Mouse (Mus musculus) hindbrain, embryonic 10.5 days (tissue): ENCODE results near the gene Nudcd2. TPM values are rescaled to one million over a fixed set of nuclear protein-coding genes. Genes with fewer than 3 reads are reported as not detected.
"Not testable (repeated sequence)": the region's sequence is repeated elsewhere in the genome, so short reads cannot be mapped to it uniquely, and the experiment has no call there.

Experiments used
- DNase-seq: peaks from one replicate; pipeline ENCODE4 v3.0.0-alpha.2; 2017; ENCODE audit warnings: low spot score
- H3K27ac ChIP-seq: fragments of 300-500 bp; sonication (generic); 2 replicates; pipeline ENCODE4 v1.5.1; 2016; ENCODE audit warnings: mild to moderate bottlenecking, moderate library complexity
- H3K27me3 ChIP-seq: fragments of 300-500 bp; sonication (generic); 2 replicates; pipeline ENCODE4 v1.6.1; 2016; ENCODE audit warnings: mild to moderate bottlenecking; ENCODE audit not compliant: poor library complexity, insufficient read depth, severe bottlenecking
- H3K36me3 ChIP-seq: fragments of 300-500 bp; sonication (generic); 2 replicates; pipeline ENCODE4 v1.6.1; 2016; ENCODE audit warnings: mild to moderate bottlenecking, moderate library complexity
- H3K4me1 ChIP-seq: fragments of 300-500 bp; sonication (generic); replicated peaks from 2 replicates; pipeline ENCODE4 v1.6.1; 2016; ENCODE audit warnings: mild to moderate bottlenecking
- H3K4me3 ChIP-seq: fragments of 300-500 bp; sonication (generic); 2 replicates; pipeline ENCODE4 v1.5.1; 2016; ENCODE audit warnings: mild to moderate bottlenecking, moderate library complexity
- H3K9me3 ChIP-seq: fragments of 300-500 bp; sonication (generic); 2 replicates; pipeline ENCODE4 v1.6.1; 2016; ENCODE audit warnings: mild to moderate bottlenecking, moderate library complexity
- WGBS: fragments of 180-500 bp; shearing (Covaris S2); methylation state at CpG from one replicate; pipeline ENCODE4 v1.1.7; 2016; 5-methylcytosine and 5-hydroxymethylcytosine counted together
- polyA plus RNA-seq: library from polyadenylated mRNA; unstranded; fragments of >200 nt; fragmentation: Nextera tagmentation; extraction: Ambion mirVana; gene quantifications from 2 replicates; pipeline ENCODE4 v1.2.1, GENCODE M21; 2016

The Nudcd2 gene
- 162 and 193 TPM in 2 replicates for polyA plus RNA-seq

GRCm38 (mm10) chr11:40733339-40734174 is at the start of gene Nudcd2, which contains the start of gene Hmmr:
Gene Nudcd2, plus strand, starts transcription at chr11:40733667.
Gene Hmmr, minus strand, starts transcription at chr11:40733422.
- WGBS, result under 1% methylated on average over 52 of the region's 52 CpGs
- peaks cover 48% of the 10 kb centered on the region for H3K36me3 ChIP-seq
- peak within 1 kb of the TSS; percentile 97 for H3K27ac ChIP-seq
- peaks cover 33% of the 10 kb centered on the region for H3K4me1 ChIP-seq
- no peaks in the 10 kb centered on the region for H3K9me3 ChIP-seq
- peak within 1 kb of the TSS; percentile 94 for H3K4me3 ChIP-seq
- peak; percentile 95 for DNase-seq
- H3K27me3 ChIP-seq, result no peaks in the 10 kb centered on the region

DNA sequence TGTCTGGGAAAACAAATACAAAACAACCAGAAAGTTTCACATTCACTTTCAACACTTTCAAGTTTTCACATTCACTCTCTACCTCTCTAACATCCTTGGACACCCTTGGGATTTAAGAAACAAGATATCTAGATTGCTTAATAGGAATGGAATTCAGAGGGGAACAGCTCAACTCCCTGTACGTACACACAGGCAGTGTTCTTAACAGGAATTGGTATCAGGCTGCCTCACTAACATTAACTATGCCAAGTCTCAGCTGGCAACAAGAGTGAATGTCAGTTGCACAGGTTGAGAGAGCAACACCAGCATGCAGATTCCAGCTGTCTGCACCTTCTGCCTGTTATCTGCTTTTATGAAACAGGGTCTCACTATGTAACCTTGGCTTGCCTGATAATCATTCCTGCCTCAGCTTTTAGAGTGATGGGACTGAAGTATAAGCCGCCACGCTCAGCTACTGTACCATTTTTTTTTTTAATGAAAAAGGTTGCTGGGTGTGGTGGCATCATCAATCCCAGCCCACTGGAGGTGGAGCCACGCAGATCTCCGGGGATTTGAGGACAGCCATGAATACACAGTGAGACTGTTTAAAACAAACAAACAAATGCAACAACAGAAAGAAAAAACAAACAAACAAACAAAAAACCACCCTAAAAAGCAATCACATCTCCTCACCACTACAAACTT is 42.9 kb upstream of the Nudcd2 start:
- no peak for DNase-seq
- H3K27me3 ChIP-seq, result no peaks in the 10 kb centered on the region

DNA sequence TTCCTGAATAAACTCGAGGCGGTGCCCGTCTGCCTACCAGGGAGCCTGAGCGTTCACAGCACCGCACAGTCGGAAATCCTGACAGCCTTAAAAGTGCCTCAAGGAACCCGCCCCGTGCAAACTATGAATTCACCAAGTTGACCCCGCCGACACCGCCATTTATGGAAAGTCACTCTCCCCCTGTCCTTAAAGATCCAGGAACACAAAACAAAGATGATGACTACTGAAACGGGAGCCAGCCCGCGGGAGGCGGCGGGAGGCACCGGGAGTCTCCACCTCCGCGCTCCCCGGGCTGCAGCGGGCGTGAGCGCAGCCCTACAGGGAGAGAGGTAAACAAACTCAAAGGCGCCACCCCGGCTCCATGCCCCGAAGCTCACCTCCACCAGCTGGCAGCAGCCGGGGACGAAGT is 41.4 kb upstream of the Nudcd2 start:
- Histone ChIP-seq H3K27ac (peak overlapping the region; percentile 98), H3K36me3 (peaks cover 13% of the 10 kb centered on the region), H3K27me3 (no peaks in the 10 kb centered on the region), H3K4me3 (peak overlapping the region; percentile 79), H3K4me1 (peaks cover 27% of the 10 kb centered on the region), H3K9me3 (no peaks in the 10 kb centered on the region)
- DNase-seq, result no peak
- WGBS, result under 1% methylated on average over 28 of the region's 28 CpGs

More for the DNA sequence above, 42.9 kb upstream of the Nudcd2 start:
- Histone ChIP-seq H3K36me3 (peaks cover 28% of the 10 kb centered on the region), H3K9me3 (no peaks in the 10 kb centered on the region), H3K27ac (no peak overlapping the region), H3K4me3 (no peak overlapping the region; the same call in 1 of the 2 replicates), H3K4me1 (peaks cover 27% of the 10 kb centered on the region)
- 87% methylated on average over 5 of the region's 5 CpGs for WGBS

- WGBS, result under 1% methylated on average over 36 of the region's 36 CpGs
- peaks cover 6% of the 10 kb centered on the region; the same call in 1 of the 2 replicates for H3K36me3 ChIP-seq
- DNase-seq, result peak; percentile 94
- peak overlapping the region; percentile 79 for H3K4me3 ChIP-seq
- no peaks in the 10 kb centered on the region for H3K27me3 ChIP-seq
- H3K27ac ChIP-seq, result peak overlapping the region; percentile 98
- H3K9me3 ChIP-seq, result no peaks in the 10 kb centered on the region
- H3K4me1 ChIP-seq, result peaks cover 27% of the 10 kb centered on the region
These were observed 40.7 kb upstream of the Nudcd2 start for GRCm38 (mm10) chr11:40692511-40693365.

DNA sequence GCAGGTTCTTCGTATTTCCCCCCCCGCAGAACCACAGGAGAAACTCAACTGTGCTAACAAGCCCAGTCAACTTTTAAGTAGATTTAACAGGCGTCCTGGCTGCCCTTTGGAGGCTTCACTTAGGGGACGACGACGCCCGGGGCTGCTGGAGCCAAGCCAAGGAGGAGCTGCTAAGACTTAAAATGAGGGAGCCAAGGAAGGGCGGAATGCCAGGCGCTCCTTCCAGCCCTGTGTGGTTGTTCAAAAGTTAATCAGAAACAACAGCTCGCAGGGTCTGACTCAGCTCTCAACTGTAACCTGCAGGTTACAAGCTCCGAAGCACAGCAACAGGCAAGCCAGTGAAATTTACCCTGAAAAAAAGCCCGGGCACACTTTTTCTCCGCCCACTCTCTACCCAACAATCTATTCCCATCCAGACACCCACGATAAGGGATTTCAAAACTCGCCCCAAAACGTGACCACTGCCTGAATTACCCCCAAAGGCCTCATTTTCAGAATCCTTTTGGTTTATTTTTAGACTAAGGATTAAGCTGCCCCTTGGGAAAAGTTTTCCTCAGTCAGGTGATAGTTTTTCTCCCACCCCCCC is 40.0 kb upstream of the Nudcd2 start:
- WGBS, result 1% methylated on average over 16 of the region's 16 CpGs
- no peaks in the 10 kb centered on the region for H3K36me3 ChIP-seq
- peaks cover 27% of the 10 kb centered on the region for H3K4me1 ChIP-seq
- no peaks in the 10 kb centered on the region for H3K27me3 ChIP-seq
- peak; percentile 56 for DNase-seq
- peak overlapping the region; percentile 98 for H3K27ac ChIP-seq
- peak overlapping the region; percentile 79 for H3K4me3 ChIP-seq
- no peaks in the 10 kb centered on the region for H3K9me3 ChIP-seq

DNA sequence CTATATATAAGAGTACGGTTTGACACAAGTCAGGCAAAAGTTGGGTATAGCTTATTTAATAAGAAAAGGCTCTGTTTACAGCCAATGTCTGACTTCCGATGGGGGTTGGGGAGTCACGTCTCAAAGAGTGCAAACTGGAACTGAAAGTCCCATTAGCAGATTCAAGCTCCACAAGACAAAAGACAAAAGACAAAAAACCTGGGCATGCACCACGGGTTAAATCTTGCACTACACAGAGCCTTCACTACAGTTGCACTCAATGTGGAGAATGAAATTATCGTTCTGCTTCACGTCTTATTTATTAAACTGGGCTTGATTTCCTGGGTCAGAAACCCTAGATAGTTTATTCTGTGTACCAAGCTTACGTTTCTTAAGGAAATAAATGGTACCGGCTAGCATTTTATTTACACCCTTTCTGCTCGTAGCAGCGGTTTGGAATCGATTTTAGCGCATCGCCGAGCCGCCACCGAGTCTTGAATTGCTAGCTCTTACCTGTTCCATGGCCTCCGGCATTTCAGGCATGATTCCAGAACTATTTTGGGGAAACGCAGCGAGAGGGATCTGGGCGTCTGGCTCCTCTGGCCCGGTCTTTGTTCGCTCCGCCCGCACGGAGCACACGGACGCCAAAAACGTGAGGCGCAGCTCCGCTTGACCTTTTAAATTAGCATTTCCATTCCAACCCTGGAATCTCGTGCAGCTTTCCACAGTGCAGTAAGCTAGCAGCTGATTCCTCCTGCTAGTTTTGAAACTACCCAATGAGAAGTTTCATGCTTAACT is 39.0 kb upstream of the Nudcd2 start:
- Histone ChIP-seq H3K4me1 (peaks cover 27% of the 10 kb centered on the region), H3K27me3 (no peaks in the 10 kb centered on the region), H3K36me3 (peaks cover 2% of the 10 kb centered on the region), H3K27ac (peak overlapping the region; percentile 98), H3K9me3 (no peaks in the 10 kb centered on the region), H3K4me3 (peak overlapping the region; percentile 79)
- WGBS, result under 1% methylated on average over 31 of the region's 31 CpGs
- peak; percentile 75 for DNase-seq

GRCm38 (mm10) chr11:40695103-40695502 is 38.4 kb upstream of the Nudcd2 start, which contains the start of gene Mat2b:
Gene Mat2b, minus strand, starts transcription at chr11:40695203.
- peaks cover 27% of the 10 kb centered on the region for H3K4me1 ChIP-seq
- DNase-seq, result no peak
- H3K36me3 ChIP-seq, result peaks cover 8% of the 10 kb centered on the region
- H3K4me3 ChIP-seq, result peak within 1 kb of the TSS; percentile 79
- H3K27me3 ChIP-seq, result no peaks in the 10 kb centered on the region
- H3K27ac ChIP-seq, result peak within 1 kb of the TSS; percentile 98
- 0 out of 2 replicates have a peak, but pooled peaks cover 4% of the 10 kb centered on the region for H3K9me3 ChIP-seq
- WGBS, result 90% methylated on average over 9 of the region's 9 CpGs

DNA sequence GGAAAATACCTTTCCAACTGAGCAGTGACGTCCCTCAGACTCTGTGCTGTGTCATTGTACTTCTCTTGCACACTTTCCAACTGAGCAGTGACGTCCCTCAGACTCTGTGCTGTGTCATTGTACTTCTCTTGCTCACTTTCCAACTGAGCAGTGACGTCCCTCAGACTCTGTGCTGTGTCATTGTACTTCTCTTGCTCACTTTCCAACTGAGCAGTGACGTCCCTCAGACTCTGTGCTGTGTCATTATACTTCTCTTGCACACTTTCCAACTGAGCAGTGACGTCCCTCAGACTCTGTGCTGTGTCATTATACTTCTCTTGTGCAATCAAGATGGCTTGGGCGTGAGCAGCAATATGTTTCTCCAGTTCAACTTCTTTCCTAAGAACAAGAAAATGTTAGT is 23.6 kb upstream of the Nudcd2 start:
- not testable (repeated sequence) for H3K27ac ChIP-seq, H3K4me3 ChIP-seq, H3K4me1 ChIP-seq, H3K27me3 ChIP-seq, DNase-seq, H3K9me3 ChIP-seq
- 91% methylated on average over 6 of the region's 6 CpGs for WGBS
- H3K36me3 ChIP-seq, result peaks cover 100% of the 10 kb centered on the region

GRCm38 (mm10) chr11:40713858-40714257 is 19.6 kb upstream of the Nudcd2 start:
- Histone ChIP-seq H3K36me3 (peaks cover 100% of the 10 kb centered on the region), H3K27me3 (no peaks in the 10 kb centered on the region), H3K9me3 (no peaks in the 10 kb centered on the region), H3K27ac (no peak overlapping the region), H3K4me1 (no peaks in the 10 kb centered on the region), H3K4me3 (no peak overlapping the region)
- DNase-seq, result no peak
- WGBS, result 89% methylated on average over 8 of the region's 8 CpGs

GRCm38 (mm10) chr11:40715524-40715923 is 17.9 kb upstream of the Nudcd2 start:
- Histone ChIP-seq H3K27ac (no peak overlapping the region), H3K36me3 (peaks cover 100% of the 10 kb centered on the region), H3K4me3 (no peak overlapping the region), H3K9me3 (no peaks in the 10 kb centered on the region), H3K27me3 (no peaks in the 10 kb centered on the region), H3K4me1 (no peaks in the 10 kb centered on the region)
- 95% methylated on average over 5 of the region's 5 CpGs for WGBS
- no peak for DNase-seq

GRCm38 (mm10) chr11:40718324-40718723 is 15.1 kb upstream of the Nudcd2 start:
- Histone ChIP-seq H3K4me3 (no peak overlapping the region), H3K9me3 (no peaks in the 10 kb centered on the region), H3K4me1 (no peaks in the 10 kb centered on the region), H3K27me3 (no peaks in the 10 kb centered on the region), H3K36me3 (peaks cover 100% of the 10 kb centered on the region), H3K27ac (no peak overlapping the region)
- no peak for DNase-seq
